Mouse (Mus musculus) lung, adult 2 months (tissue): ENCODE results near the gene Atg7. TPM values are rescaled to one million over a fixed set of nuclear protein-coding genes. Genes with fewer than 3 reads are reported as not detected.

ENCODE experiments used
- DNase-seq: peaks from one replicate; pipeline ENCODE4 v3.0.0; 2022
- H3K4me1 ChIP-seq: fragments of 200-500 bp; 2 replicates; pipeline ENCODE4 v1.6.1; 2011; ENCODE audit warnings: low read length; ENCODE audit not compliant: control insufficient read depth, insufficient read depth
- H3K4me3 ChIP-seq: fragments of 200-500 bp; replicated peaks from 2 replicates; pipeline ENCODE3; 2011; ENCODE audit warnings: low read depth, mild to moderate bottlenecking, control low read depth, low read length; ENCODE audit errors: extremely low read depth
- CTCF ChIP-seq: fragments of 200-500 bp; IDR thresholded peaks from 2 replicates; pipeline ENCODE4 v1.5.1; 2011; ENCODE audit warnings: mild to moderate bottlenecking, low read length, control low read depth; ENCODE audit not compliant: insufficient read depth
- POLR2A ChIP-seq: fragments of 200-500 bp; IDR thresholded peaks from 2 replicates; pipeline ENCODE4 v1.6.1; 2011; ENCODE audit warnings: low read depth, mild to moderate bottlenecking, control low read depth, low read length, borderline replicate concordance; ENCODE audit errors: extremely low read depth
- WGBS: fragments of 180-500 bp; shearing (Covaris S2); methylation state at CpG from one replicate; pipeline ENCODE4 v1.1.7; 2018; 5-methylcytosine and 5-hydroxymethylcytosine counted together
- polyA plus RNA-seq: library from polyadenylated mRNA; depleted of rRNA; stranded (reverse); fragments of >200 nt; gene quantifications from 2 replicates; pipeline ENCODE4 v1.2.3, GENCODE M21; 2012

Atg7 gene
- polyA plus RNA-seq, 1 experiment: 28.9 TPM

- Histone ChIP-seq H3K4me3 (no peak overlapping the region), H3K4me1 (peaks cover 13% of the 10 kb centered on the region; the same call in 1 of the 2 replicates)
- DNase-seq: no peak
- TF ChIP-seq CTCF (no peak), POLR2A (no peak)
- 82% methylated on average over 7 of the region's 7 CpGs for WGBS
Measured at GRCm38 (mm10) chr6:114656826-114657600, 14.1 kb downstream of the Atg7 start.

- Histone ChIP-seq H3K4me1 (peaks cover 13% of the 10 kb centered on the region; the same call in 1 of the 2 replicates), H3K4me3 (no peak overlapping the region)
- TF ChIP-seq POLR2A: no peak
- TF ChIP-seq CTCF: no peak
- no peak for DNase-seq
- WGBS: 47% methylated on average over 4 of the region's 4 CpGs
Measured at GRCm38 (mm10) chr6:114657807-114658206, 14.9 kb downstream of the Atg7 start.

DNA sequence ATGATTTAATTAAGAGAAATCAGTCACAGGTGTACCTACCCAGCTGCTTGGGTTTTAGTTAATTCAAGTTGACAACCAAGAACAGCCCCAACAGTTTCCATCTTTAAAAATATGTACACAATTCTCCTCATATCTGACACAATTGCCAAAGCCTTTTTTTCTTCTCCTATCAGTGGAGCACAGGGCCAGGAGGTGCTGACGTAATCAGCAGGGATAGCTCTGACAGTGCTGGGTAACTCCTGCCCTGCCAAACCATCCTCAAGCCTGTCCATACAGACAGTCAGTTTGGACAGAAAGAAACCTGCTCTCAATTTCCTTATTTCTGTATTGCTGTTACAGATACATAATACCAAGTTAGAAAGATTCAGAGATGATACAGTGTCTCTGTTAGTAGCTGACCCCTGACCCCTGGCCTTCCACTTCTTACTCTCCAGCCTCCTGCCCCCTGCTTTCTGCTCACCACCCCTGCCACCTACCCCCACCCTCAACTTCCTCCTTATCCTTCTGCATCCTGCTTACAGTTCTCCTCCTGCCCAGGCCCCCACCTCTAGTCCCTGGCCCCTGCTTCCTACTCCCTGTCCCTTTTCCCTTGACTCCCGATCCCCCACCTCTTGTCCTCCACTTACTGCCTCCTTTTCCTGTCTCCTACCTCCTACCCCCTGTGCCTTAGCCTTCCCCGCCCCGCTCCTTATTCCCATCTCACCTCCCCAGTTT lies 16.5 kb downstream of the Atg7 start:
- peaks cover 17% of the 10 kb centered on the region; the same call in 1 of the 2 replicates for H3K4me1 ChIP-seq
- WGBS: 38% methylated on average over 4 of the region's 4 CpGs
- no peak overlapping the region for H3K4me3 ChIP-seq
- DNase-seq: no peak
- TF ChIP-seq POLR2A (no peak), CTCF (no peak)

DNA sequence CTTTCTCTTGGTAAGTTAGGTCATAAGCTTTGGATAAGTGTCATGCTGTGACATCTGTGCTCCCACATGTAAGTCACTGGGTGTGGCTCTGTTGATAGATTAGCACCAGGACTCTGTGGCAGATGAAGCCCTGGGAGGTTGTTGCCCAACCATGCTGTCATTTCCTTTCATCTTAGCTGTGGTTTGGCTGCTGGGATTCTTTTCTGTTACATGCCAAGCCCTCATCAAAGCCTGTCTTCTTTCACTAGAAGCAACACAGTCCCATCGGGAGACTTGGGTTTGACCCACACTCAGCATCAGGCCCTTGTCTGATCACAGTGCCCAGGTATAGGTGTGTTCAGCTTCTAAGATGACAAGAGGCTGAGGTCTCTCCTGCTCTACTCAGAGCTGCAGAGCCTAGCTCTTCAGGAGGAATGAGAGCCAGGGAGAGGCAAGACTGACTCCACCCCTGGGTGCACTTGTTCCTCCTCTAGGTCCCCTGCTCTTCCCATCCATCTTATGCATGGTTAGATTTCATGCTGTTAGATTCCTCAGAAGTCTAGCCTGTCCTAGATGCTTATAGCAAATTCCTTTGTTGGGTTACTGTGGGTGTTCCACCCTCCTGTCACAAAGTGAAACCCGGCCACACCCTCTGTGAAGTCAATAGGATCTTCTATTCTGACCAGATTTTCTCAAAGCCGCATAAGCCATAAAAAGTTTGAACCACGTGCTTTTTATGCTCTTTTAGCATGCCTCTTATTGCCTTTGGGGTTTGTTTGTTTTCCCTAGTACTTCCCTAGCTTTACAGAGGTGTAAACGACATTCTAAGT lies 17.3 kb downstream of the Atg7 start:
- DNase-seq: no peak
- peaks cover 17% of the 10 kb centered on the region; the same call in 1 of the 2 replicates for H3K4me1 ChIP-seq
- no peak overlapping the region for H3K4me3 ChIP-seq
- TF ChIP-seq POLR2A (no peak), CTCF (no peak)
- 32% methylated on average over 5 of the region's 5 CpGs for WGBS

GRCm38 (mm10) chr6:114663707-114664106 lies 20.8 kb downstream of the Atg7 start:
- peaks cover 17% of the 10 kb centered on the region; the same call in 1 of the 2 replicates for H3K4me1 ChIP-seq
- no peak for TF ChIP-seq POLR2A
- TF ChIP-seq CTCF: no peak
- WGBS: 45% methylated on average over 2 of the region's 2 CpGs
- no peak overlapping the region for H3K4me3 ChIP-seq
- no peak for DNase-seq

GRCm38 (mm10) chr6:114664716-114665115 lies 21.8 kb downstream of the Atg7 start:
- DNase-seq: no peak
- Histone ChIP-seq H3K4me1 (peaks cover 12% of the 10 kb centered on the region; the same call in 1 of the 2 replicates), H3K4me3 (no peak overlapping the region)
- TF ChIP-seq POLR2A: no peak
- TF ChIP-seq CTCF: no peak
- WGBS: 80% methylated on average over 2 of the region's 2 CpGs

- no peak overlapping the region for H3K4me3 ChIP-seq
- DNase-seq: no peak
- 73% methylated on average over 6 of the region's 6 CpGs for WGBS
- TF ChIP-seq CTCF: no peak
- no peak for TF ChIP-seq POLR2A
- H3K4me1 ChIP-seq: peaks cover 4% of the 10 kb centered on the region; the same call in 1 of the 2 replicates
Measured at GRCm38 (mm10) chr6:114667518-114667917, 24.6 kb downstream of the Atg7 start.

GRCm38 (mm10) chr6:114674771-114675170 lies 31.9 kb downstream of the Atg7 start:
- Histone ChIP-seq H3K4me3 (no peak overlapping the region), H3K4me1 (no peaks in the 10 kb centered on the region)
- TF ChIP-seq CTCF: no peak
- no peak for TF ChIP-seq POLR2A
- no peak for DNase-seq

GRCm38 (mm10) chr6:114676091-114676490 lies 33.2 kb downstream of the Atg7 start:
- no peak for DNase-seq
- Histone ChIP-seq H3K4me1 (no peaks in the 10 kb centered on the region), H3K4me3 (no peak overlapping the region)
- WGBS: 77% methylated on average over 5 of the region's 5 CpGs
- TF ChIP-seq POLR2A: no peak
- no peak for TF ChIP-seq CTCF
